Mouse (Mus musculus) kidney, embryonic 16.5 days (tissue): Measurements from ENCODE around the gene Gimap7. TPM values are rescaled to one million over a fixed set of nuclear protein-coding genes. Genes with fewer than 3 reads are reported as not detected.

ENCODE experiments used
- polyA plus RNA-seq: library from polyadenylated mRNA; unstranded; fragments of >200 nt; fragmentation: Nextera tagmentation; extraction: Ambion mirVana; gene quantifications from 2 replicates; pipeline ENCODE4 v1.2.1, GENCODE M21; 2015

Gene Gimap7
- polyA plus RNA-seq, 1 experiment from 2014 or later, result not detected

Other genes with a start within 250 kb of the Gimap7 start
- 32.7 and 33.8 TPM in 2 replicates for gene Atp6v0e2, start 181.0 kb upstream of the Gimap7 start, polyA plus RNA-seq
- 14.3 and 14.5 TPM in 2 replicates for gene Lrrc61, start 163.8 kb upstream of the Gimap7 start, polyA plus RNA-seq
- gene Rarres2, start 145.8 kb upstream of the Gimap7 start, polyA plus RNA-seq, result 64.5 and 76.1 TPM in 2 replicates
- gene Gm45021, start 129.0 kb upstream of the Gimap7 start, polyA plus RNA-seq, result not detected in 2 replicates
- gene Repin1, start 124.7 kb upstream of the Gimap7 start, polyA plus RNA-seq, result 52.9 and 59.3 TPM in 2 replicates
- 0.69 TPM in 1 of 2 replicates, not detected in the other for gene Gm44965, start 124.7 kb upstream of the Gimap7 start, polyA plus RNA-seq
- gene Zfp775, start 116.6 kb upstream of the Gimap7 start, polyA plus RNA-seq, result 7.5 and 9.3 TPM in 2 replicates
- gene AI854703, start 91.9 kb upstream of the Gimap7 start, polyA plus RNA-seq, result 4.3 and 5.4 TPM in 2 replicates
- gene Gimap8, start 71.4 kb upstream of the Gimap7 start, polyA plus RNA-seq, result 3.5 TPM in 2 replicates
- 12.7 and 14.8 TPM in 2 replicates for gene Gimap9, start 42.5 kb upstream of the Gimap7 start, polyA plus RNA-seq
- gene Gimap4, start 34.1 kb upstream of the Gimap7 start, polyA plus RNA-seq, result 84.6 and 86.0 TPM in 2 replicates
- 59.4 and 67.3 TPM in 2 replicates for gene Gimap6, start 10.4 kb upstream of the Gimap7 start, polyA plus RNA-seq
- gene Gm28053, start within 50 bp of the Gimap7 start, polyA plus RNA-seq, result 1.4 and 2.4 TPM in 2 replicates
- 39.5 and 43.2 TPM in 2 replicates for gene Gimap1, start 20.4 kb downstream of the Gimap7 start, polyA plus RNA-seq
- gene Gimap5, start 27.6 kb downstream of the Gimap7 start, polyA plus RNA-seq, result 18.0 and 19.9 TPM in 2 replicates
- 0.19 TPM in 1 of 2 replicates, not detected in the other for gene Gimap3, start 52.2 kb downstream of the Gimap7 start, polyA plus RNA-seq
- 194 and 227 TPM in 2 replicates for gene Tmem176a, start 122.3 kb downstream of the Gimap7 start, polyA plus RNA-seq
- 479 and 496 TPM in 2 replicates for gene Tmem176b, start 122.9 kb downstream of the Gimap7 start, polyA plus RNA-seq
- gene Aoc1, start 154.3 kb downstream of the Gimap7 start, polyA plus RNA-seq, result 4.7 and 6.0 TPM in 2 replicates
- not detected in 2 replicates for gene 1600015I10Rik, start 211.3 kb downstream of the Gimap7 start, polyA plus RNA-seq